Mouse (Mus musculus) monocyte, adult 5-6 weeks (primary cell): Measurements from ENCODE around the gene Efhc1. TPM values are rescaled to one million over a fixed set of nuclear protein-coding genes. Genes with fewer than 3 reads are reported as not detected.
A peak's percentile ranks its signal among the peaks of the same experiment; 100 is the strongest.

Source experiments
- ATAC-seq: fragments of 153-309, 156-312 bp; replicated peaks from 2 replicates; pipeline ENCODE4 v1.8.0; 2017; ENCODE audit warnings: mild to moderate bottlenecking; ENCODE audit not compliant: low TSS enrichment, insufficient number of reproducible peaks, severe bottlenecking, poor library complexity, low FRiP score
- total RNA-seq: library from RNA; stranded (forward); fragments of 200-1000, 200-491, 200-594 nt; gene quantifications from 3 replicates; pipeline ENCODE4 v1.2.3, GENCODE M21; 2017

Efhc1 gene
- total RNA-seq, 1 experiment from 2014 or later: not detected

- no peak for ATAC-seq
Measured at GRCm38 (mm10) chr1:20940151-20940550, 11.3 kb upstream of the Efhc1 start.

DNA sequence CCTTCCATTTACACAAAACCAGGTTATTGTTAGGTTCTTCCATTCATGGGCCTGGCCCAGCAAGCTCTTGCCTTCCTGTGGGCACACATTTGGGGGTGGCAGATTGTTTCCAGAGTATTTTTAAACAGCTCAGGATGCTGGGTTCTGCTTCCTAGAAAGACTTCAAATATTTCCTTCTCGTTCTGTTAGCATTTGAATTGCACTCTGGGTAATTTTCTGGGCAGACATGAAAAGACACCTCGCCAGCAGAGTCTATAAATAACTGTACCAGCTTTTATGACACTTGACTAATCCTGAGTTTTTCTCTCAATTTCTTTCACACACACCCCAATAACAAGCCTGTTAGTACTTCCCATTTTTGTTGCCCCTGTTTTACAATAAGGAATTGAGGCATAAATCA, 10.1 kb upstream of the Efhc1 start:
- no peak for ATAC-seq

- no peak for ATAC-seq
Measured at GRCm38 (mm10) chr1:20941857-20942256, 9.6 kb upstream of the Efhc1 start.

GRCm38 (mm10) chr1:20943016-20943415, 8.4 kb upstream of the Efhc1 start:
- no peak for ATAC-seq

- ATAC-seq: peak; percentile 28; the same call in 1 of the 2 replicates
Measured at GRCm38 (mm10) chr1:20951799-20952198, 373 bp downstream of the Efhc1 start.

GRCm38 (mm10) chr1:20954876-20955275, 3.5 kb downstream of the Efhc1 start:
- no peak for ATAC-seq

GRCm38 (mm10) chr1:20969642-20970041, 18.2 kb downstream of the Efhc1 start:
- no peak for ATAC-seq

- no peak for ATAC-seq
Measured at GRCm38 (mm10) chr1:20973389-20973788, 22.0 kb downstream of the Efhc1 start.

GRCm38 (mm10) chr1:20974341-20975135, 23.1 kb downstream of the Efhc1 start:
- ATAC-seq: no peak

GRCm38 (mm10) chr1:20980553-20980952, 29.1 kb downstream of the Efhc1 start:
- no peak for ATAC-seq

DNA sequence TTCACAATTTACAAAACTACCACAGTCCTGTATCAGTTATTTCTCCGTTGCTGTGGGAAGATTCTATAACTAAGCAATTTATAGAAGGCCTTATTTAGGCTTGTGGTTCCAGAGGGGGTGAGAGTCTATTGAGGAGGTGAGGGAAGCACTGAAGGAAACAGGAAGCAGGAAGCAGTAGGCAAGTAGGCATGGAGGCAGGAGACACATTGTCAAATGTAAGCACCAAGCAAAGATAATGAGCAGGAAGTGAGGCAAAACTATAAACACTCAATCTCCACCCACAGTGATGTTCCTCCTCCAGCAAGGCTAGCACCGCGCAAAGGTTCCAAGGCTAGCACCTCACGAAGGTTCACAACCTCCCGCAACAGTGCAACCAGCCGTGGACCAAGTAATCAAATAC, 30.3 kb downstream of the Efhc1 start:
- ATAC-seq: no peak

DNA sequence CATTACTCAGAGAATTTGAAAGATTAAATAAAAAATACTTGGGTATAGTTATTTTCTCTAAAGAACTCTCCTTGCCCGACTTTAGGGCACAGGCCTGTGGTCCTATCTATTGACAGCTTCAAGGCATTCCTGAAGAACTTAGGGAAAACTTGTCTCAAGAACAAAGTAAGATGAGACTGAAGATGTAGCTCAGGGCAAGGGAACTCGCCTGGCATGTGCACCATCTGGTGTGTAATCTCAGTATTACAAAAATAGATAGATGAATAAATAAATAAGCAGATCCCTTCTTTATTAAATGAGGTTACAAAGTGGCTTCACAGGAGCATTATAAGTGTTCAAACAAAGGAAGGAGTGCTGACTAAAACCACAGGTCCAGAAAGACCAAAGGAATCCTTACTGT, 32.7 kb downstream of the Efhc1 start:
- no peak for ATAC-seq

DNA sequence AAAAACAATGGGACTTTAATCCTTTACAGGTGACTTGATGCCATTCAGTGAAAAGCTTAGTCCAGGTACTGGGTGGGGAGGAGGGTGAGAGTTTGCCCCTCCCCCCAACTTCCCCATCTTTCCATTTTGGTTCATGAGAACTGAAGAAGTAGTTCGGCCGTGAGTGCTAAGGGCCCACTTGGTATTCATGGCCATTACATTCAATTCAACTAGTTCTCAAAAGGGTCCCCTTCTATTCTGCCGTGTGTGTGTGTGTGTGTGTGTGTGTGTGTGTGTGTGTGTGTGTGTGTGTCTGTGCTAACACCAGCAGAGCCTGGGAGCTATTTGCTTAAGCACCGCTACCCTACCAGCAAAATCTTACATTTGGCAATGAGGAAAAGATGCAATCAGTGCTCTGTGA, 33.2 kb downstream of the Efhc1 start:
- ATAC-seq: no peak

GRCm38 (mm10) chr1:20986378-20987056, 35.1 kb downstream of the Efhc1 start:
- ATAC-seq: no peak

DNA sequence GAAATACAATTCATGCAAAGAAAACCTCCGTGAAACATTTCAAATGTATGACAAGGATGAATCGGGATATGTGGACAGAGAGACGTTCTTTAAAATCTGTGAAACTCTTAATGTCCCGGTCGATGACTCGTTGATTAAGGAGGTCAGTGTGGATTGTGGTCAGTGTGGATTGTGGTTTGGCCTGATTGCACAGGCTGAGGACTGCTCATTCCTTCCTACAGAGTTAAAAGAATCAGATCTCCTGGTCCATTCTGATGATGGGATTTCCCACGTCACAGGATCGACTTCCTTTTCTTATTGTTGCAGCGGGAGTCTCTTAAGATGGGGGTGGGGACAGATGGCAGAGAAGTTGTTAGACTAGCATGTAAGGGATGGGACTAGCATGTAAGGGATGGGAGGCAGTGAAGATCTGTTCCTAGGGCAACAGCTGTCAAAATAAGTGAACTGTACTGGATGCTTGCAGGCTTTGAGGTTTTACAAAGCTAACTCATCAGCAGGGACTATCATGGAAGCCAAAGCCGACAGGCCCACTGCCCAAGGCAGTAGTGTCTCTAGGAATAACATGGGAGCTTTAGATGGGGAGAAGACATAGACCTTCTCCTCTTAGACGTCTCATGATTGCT, 38.1 kb downstream of the Efhc1 start:
- ATAC-seq: no peak

DNA sequence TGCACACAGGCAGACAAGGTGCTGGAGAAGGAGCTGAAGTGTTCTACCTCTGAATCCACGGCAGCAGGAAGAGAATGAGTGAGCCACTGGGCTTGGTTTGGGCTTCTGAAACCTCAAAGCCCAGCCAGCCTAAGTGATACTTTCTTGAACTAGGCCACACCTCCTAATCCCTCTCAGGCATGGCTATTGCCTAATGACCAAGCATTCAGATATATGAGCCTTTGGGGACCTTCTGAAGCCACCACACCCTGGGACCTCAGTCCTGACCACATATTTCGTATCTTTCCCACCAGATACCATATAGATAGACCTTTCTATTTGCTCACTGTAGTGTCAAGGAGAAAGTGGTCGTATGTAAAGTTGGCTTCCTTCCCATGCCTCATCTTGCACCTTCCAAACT, 42.3 kb downstream of the Efhc1 start:
- ATAC-seq: no peak

DNA sequence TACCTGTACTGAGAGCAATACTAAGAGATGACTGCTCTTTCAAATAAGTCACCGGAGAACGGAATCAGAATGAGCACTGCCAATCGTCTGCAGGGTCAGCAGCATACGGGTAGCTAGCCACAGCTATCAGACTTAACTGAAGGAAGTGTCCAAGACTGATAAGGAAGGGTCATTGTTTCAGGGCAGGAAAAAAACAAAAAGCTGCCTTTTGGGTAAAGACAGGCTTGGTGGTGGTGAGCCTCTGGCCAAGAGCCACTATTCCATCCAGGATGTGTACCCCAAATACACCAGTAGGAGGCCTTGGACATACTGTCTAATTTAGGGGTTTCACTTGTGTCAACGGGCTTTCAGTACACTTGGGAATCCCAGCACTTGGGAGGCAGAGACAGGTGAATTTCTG, 42.9 kb downstream of the Efhc1 start:
- no peak for ATAC-seq

DNA sequence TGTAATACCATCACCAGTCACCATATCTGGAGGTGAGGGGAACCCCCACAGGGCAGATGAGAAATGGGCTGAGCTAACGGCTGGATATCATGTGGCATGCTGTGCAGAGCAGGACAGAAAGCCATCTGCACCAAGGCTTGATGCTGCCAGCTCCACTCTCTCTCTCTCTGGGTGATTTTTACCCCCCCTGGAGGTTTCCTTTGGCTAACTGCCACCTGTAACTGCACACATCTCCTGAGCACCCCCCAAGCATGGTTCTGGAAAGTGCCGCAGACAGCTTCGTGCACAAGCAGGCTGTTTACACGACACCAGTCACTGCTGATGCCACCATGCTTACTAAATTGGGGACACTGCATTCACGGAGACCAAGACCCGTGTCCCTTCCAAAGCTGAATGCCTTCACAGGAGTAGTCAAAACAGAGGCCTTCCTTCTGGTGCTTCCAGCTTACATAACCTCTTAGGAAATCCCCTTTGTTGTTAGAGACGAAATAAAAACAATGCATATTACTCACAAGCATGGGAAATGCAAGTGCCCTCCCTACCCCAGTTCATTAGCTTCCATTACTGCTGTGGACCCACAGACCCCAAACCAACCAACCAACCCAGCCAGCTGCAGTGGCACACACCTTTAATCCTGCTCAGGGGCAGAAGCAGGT, 44.0 kb downstream of the Efhc1 start:
- no peak for ATAC-seq

- no peak for ATAC-seq
Measured at GRCm38 (mm10) chr1:20996603-20997327, 45.3 kb downstream of the Efhc1 start.
